ENCODE assay signal across 9 mouse cellular contexts in the genomic region with DNA sequence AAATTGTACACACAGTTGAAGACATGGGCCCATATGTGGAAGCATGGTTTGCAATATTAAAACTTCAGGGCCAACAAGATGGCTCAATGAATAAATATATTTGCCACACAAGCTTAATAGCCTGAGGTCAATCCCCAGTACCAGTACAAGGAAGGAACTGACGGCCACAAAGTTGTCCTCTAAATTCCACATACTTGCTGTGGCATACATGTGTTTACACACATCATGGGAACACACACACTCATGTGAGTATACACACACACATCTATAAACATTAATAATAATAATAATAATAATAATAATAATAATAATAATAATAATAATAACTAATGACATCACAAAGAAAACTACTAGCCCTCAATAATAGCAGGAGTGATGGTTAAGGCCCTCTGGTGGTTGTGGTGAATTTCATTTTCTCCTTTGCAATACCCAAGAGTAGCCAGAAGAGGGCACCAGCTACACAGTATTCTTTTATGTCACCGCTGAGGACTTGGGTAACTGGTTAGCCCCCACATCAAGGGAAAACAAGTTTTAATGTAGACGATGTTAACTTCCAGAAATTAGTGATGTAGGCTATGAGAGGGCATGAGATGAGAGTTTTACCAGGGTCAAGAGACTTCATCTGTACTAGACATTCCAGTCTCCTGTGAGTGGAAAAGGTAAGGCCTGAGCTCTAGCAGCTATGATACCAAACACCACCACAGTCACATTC.
DNase-seq lines count a peak whose midpoint lies in the region; ATAC-seq lines count a peak whose summit lies in the region.
"Had no signal": no experiment of that assay in that cellular context is flagged by ENCODE, and none has a peak within 500 bp of the region (broad histone marks: within the 10 kb centered on the region; RNA-seq: fewer than 3 reads in every experiment).

No protein-coding gene starts in this region.

- 30% methylated on average over 3 of the region's 3 CpGs for WGBS in kidney, embryonic 15.5 days

- H3K9me3 ChIP-seq in kidney, embryonic 15.5 days (replicated peaks) = no peaks in the 10 kb centered on the region
- H3K9me3 ChIP-seq: embryonic facial prominence, embryonic 12.5 days had no signal

- H3K27me3 ChIP-seq in kidney, embryonic 15.5 days = no peaks in the 10 kb centered on the region
- H3K27me3 ChIP-seq: embryonic facial prominence, embryonic 12.5 days had no signal

- H3K4me3 ChIP-seq in kidney, embryonic 15.5 days (replicated peaks) = no peak overlapping the region
- H3K4me3 ChIP-seq: embryonic facial prominence, embryonic 12.5 days had no signal

- no peak for ATAC-seq in kidney, embryonic 15.5 days (replicated peaks; ENCODE audit: low FRiP score)

- H3K9ac ChIP-seq in kidney, embryonic 15.5 days = no peak overlapping the region
- H3K9ac ChIP-seq: embryonic facial prominence, embryonic 12.5 days had no signal

- H3K4me1 ChIP-seq in kidney, embryonic 15.5 days = no peaks in the 10 kb centered on the region
- H3K4me1 ChIP-seq: embryonic facial prominence, embryonic 12.5 days had no signal

- no peak overlapping the region for H3K27ac ChIP-seq in kidney, embryonic 15.5 days
- H3K27ac ChIP-seq: embryonic facial prominence, embryonic 12.5 days had no signal

- intact Hi-C loops in heart, postnatal 10 days (cut with DNase I) = loop anchor here (1.0 to 10.0 kb wide), 2 partner anchors 122 to 375 kb away; no protein-coding TSS in a partner anchor

- H3K4me2 ChIP-seq in kidney, embryonic 15.5 days = no peak overlapping the region
- H3K4me2 ChIP-seq: embryonic facial prominence, embryonic 12.5 days had no signal

- no peaks in the 10 kb centered on the region for H3K36me3 ChIP-seq in kidney, embryonic 15.5 days
- H3K36me3 ChIP-seq: embryonic facial prominence, embryonic 12.5 days had no signal

- peak; percentile 15 for DNase-seq in kidney, adult 18-20 months
- DNase-seq in CD8-positive naive resting alpha-beta T cell, adult 2 months (ENCODE audit: low read depth in 2 of 2, low spot score in 2 of 2) = peak; percentile 45 to 64
- DNase-seq in brain, adult 2 months (ENCODE audit: low read depth, low spot score) = peak; percentile 61
- DNase-seq in heart, postnatal 10 days = peak; percentile 44 to 63
- peak; percentile 43 for DNase-seq in layer of hippocampus, adult 9-10 months (ENCODE audit: low spot score)
- peak; percentile 88 for DNase-seq in naive thymus-derived CD4-positive, alpha-beta T cell, adult 2 months (ENCODE audit: low read depth)
- DNase-seq in gastrocnemius, postnatal 25 days = no peak
